Mouse (Mus musculus) layer of hippocampus, postnatal 10 days (tissue): ENCODE measurements at regions not wholly inside any gene's neighbourhood (a gene's known extent, or its start where the extent isn't known, plus 50 kb on each side); places are given as distances from the start of the nearest gene placed in this dataset.
A peak's percentile ranks its signal among the peaks of the same experiment; 100 is the strongest.
"Not testable (repeated sequence)": the region's sequence is repeated elsewhere in the genome, so short reads cannot be mapped to it uniquely, and the experiment has no call there.

Experiments used
- DNase-seq, 2 experiments: peaks; one replicate each; pipeline ENCODE4 v3.0.0; 2021; ENCODE audit warnings: low spot score in 2 of 2

GRCm38 (mm10) chr14:86322365-86322764 lies 818.7 kb downstream of the Diaph3 start:
- no peak for DNase-seq

GRCm38 (mm10) chr14:86315974-86316373 lies 825.1 kb downstream of the Diaph3 start:
- DNase-seq, result no peak

- no peak for DNase-seq
These were observed 832.0 kb downstream of the Diaph3 start for GRCm38 (mm10) chr14:86308949-86309543.

- peak; percentile 50 to 66 for DNase-seq
These were observed 833.2 kb downstream of the Diaph3 start for GRCm38 (mm10) chr14:86307806-86308205.

- DNase-seq, result no peak
These were observed 839.4 kb downstream of the Diaph3 start for GRCm38 (mm10) chr14:86301666-86302065.

- DNase-seq, result no peak
These were observed 840.2 kb downstream of the Diaph3 start for GRCm38 (mm10) chr14:86300811-86301210.

- no peak for DNase-seq
These were observed 843.0 kb downstream of the Diaph3 start for GRCm38 (mm10) chr14:86297991-86298390.

- not testable (repeated sequence) for DNase-seq
These were observed 846.4 kb downstream of the Diaph3 start for GRCm38 (mm10) chr14:86294606-86295005.

GRCm38 (mm10) chr14:86293804-86294203 lies 847.2 kb downstream of the Diaph3 start:
- no peak for DNase-seq

- no peak for DNase-seq
These were observed 847.7 kb downstream of the Diaph3 start for GRCm38 (mm10) chr14:86293371-86293770.

- DNase-seq, result no peak
These were observed 850.5 kb downstream of the Diaph3 start for GRCm38 (mm10) chr14:86290556-86290955.

- no peak for DNase-seq
These were observed 879.3 kb downstream of the Diaph3 start for GRCm38 (mm10) chr14:86261640-86262230.

- DNase-seq, result no peak
These were observed 886.8 kb downstream of the Diaph3 start for GRCm38 (mm10) chr14:86254196-86254595.

- DNase-seq, result no peak
These were observed 889.4 kb downstream of the Diaph3 start for GRCm38 (mm10) chr14:86251617-86252016.

GRCm38 (mm10) chr14:86247686-86248085 lies 893.3 kb downstream of the Diaph3 start:
- no peak for DNase-seq

- DNase-seq, result no peak
These were observed 894.3 kb downstream of the Diaph3 start for GRCm38 (mm10) chr14:86246770-86247169.

GRCm38 (mm10) chr14:86243662-86244061 lies 897.4 kb downstream of the Diaph3 start:
- DNase-seq, result no peak

GRCm38 (mm10) chr14:86242836-86243235 lies 898.2 kb downstream of the Diaph3 start:
- DNase-seq, result no peak

GRCm38 (mm10) chr14:86239090-86239489 lies 901.9 kb downstream of the Diaph3 start:
- no peak for DNase-seq

GRCm38 (mm10) chr14:86233305-86233704 lies 907.7 kb downstream of the Diaph3 start:
- no peak for DNase-seq

- no peak for DNase-seq
These were observed 910.4 kb downstream of the Diaph3 start for GRCm38 (mm10) chr14:86230609-86231008.

- DNase-seq, result no peak
These were observed 911.3 kb downstream of the Diaph3 start for GRCm38 (mm10) chr14:86229755-86230154.

GRCm38 (mm10) chr14:86215711-86216110 lies 925.3 kb downstream of the Diaph3 start:
- DNase-seq, result no peak
